In genomic region chr17:83930401-83930800, GRCm38 (mm10) we compare ENCODE assay signal across 22 mouse cellular contexts.
A peak's percentile ranks its signal among the peaks of the same experiment; 100 is the strongest.
DNase-seq lines count a peak whose midpoint lies in the region; TF ChIP-seq lines count a peak whose summit lies in the region.
"Had no signal": no experiment of that assay in that cellular context is flagged by ENCODE, and none has a peak within 500 bp of the region (broad histone marks: within the 10 kb centered on the region; RNA-seq: fewer than 3 reads in every experiment).

No protein-coding gene starts in this region.

- no peak for TF ChIP-seq CTCF in C2C12 (IDR thresholded peaks at IDR 0.05; ENCODE audit: control insufficient read depth, insufficient read depth, insufficient read length)

- H3K79me3 ChIP-seq in C2C12 (ENCODE audit: low read depth), result no peaks in the 10 kb centered on the region

- H3K79me2 ChIP-seq in C2C12 (ENCODE audit: control insufficient read depth, insufficient read depth), result no peaks in the 10 kb centered on the region

- intact Hi-C loops in left cerebral cortex, postnatal 10 days (cut with DNase I), result no loop called here

- H3ac ChIP-seq in C2C12 (ENCODE audit: control insufficient read depth, insufficient read length, low read depth), result no peak overlapping the region

- DNase-seq in 3T3-L1 (ENCODE audit: low read depth, low spot score) (peak; percentile 58), adipocyte (ENCODE audit: low spot score) (peak; percentile 50)
- DNase-seq in left cerebral cortex, postnatal 10 days (ENCODE audit: extremely low spot score in 1 of 2, low spot score in 2 of 2), result no peak
- no peak for DNase-seq in cerebellum, postnatal 10 days
- DNase-seq in right cerebral cortex, postnatal 36 days (ENCODE audit: low spot score in 2 of 2), result no peak
- DNase-seq: adrenal gland, adult 2 months; adrenal gland, postnatal 10 days; adrenal gland, postnatal 25 days; B cell, adult 2 months; cerebellum, adult 11 months; cerebellum, adult 18-20 months; cerebellum, adult 9-10 months; cerebellum, postnatal 14 days; cerebellum, postnatal 36 days; embryo, embryonic 11 days had no signal

- H3K27me3 ChIP-seq in C2C12 (ENCODE audit: control insufficient read depth, insufficient read depth, insufficient read length), result no peaks in the 10 kb centered on the region
- H3K27me3 ChIP-seq: embryonic facial prominence, embryonic 13.5 days; embryonic facial prominence, embryonic 15.5 days; Patski had no signal

- H3K36me3 ChIP-seq in C2C12 (ENCODE audit: control insufficient read depth, insufficient read depth), result no peaks in the 10 kb centered on the region
- H3K36me3 ChIP-seq: embryonic facial prominence, embryonic 13.5 days; embryonic facial prominence, embryonic 15.5 days; forebrain, embryonic 10.5 days; forebrain, embryonic 12.5 days had no signal

- no peak overlapping the region for H3K4me3 ChIP-seq in C2C12 (ENCODE audit: insufficient read depth, poor library complexity, severe bottlenecking)
- H3K4me3 ChIP-seq: embryonic facial prominence, embryonic 13.5 days; embryonic facial prominence, embryonic 15.5 days; erythroblast, embryonic 14.5 days; forebrain, embryonic 10.5 days; forebrain, embryonic 12.5 days had no signal

TF ChIP-seq in C2C12, 6 proteins besides CTCF, POLR2A, EP300 and RAD21:
- TF ChIP-seq CEBPB (IDR thresholded peaks at IDR 0.05; ENCODE audit: low read depth) (no peak), MYOD1 (IDR thresholded peaks at IDR 0.05; ENCODE audit: control insufficient read depth, insufficient read length, low read depth) (peak; percentile 48)
TF ChIP-seq in C2C12: peak in this region for 1.

Comparison
In these comparisons a context has a peak if more than half of its experiments do, and no peak if none do; other contexts are left out.
1. DNase-seq: peak in 3T3-L1 (single experiment) and adipocyte (single experiment); none in left cerebral cortex, postnatal 10 days (0 of 2), cerebellum, postnatal 10 days (0 of 2) and right cerebral cortex, postnatal 36 days (0 of 2).